Mouse (Mus musculus) CH12.LX (cell line): ENCODE results near the gene Fgf12. TPM values are rescaled to one million over a fixed set of nuclear protein-coding genes. Genes with fewer than 3 reads are reported as not detected.

ENCODE experiments used
- DNase-seq: peaks from one replicate; pipeline ENCODE4 v3.0.0-alpha.2; 2013; ENCODE audit errors: extremely low read depth
- H3K27ac ChIP-seq: 2 replicates; pipeline ENCODE4 v1.5.1; 2012; ENCODE audit warnings: low read depth, mild to moderate bottlenecking, control low read depth, moderate library complexity; ENCODE audit not compliant: insufficient read depth
- H3K27me3 ChIP-seq: replicated peaks from 2 replicates; pipeline ENCODE3; 2012; ENCODE audit warnings: inconsistent platforms
- H3K36me3 ChIP-seq, 2 experiments: replicated peaks in 1 of 2; 2 replicates each; pipeline versions ENCODE3 to v1.6.1; 2012; ENCODE audit warnings: inconsistent platforms in 1 of 2, low read length in 1 of 2, mild to moderate bottlenecking in 1 of 2, mixed read lengths in 1 of 2, moderate library complexity in 1 of 2; ENCODE audit not compliant: control insufficient read depth in 1 of 2, insufficient read depth in 1 of 2
- H3K4me1 ChIP-seq, 2 experiments: 2 replicates each; pipeline ENCODE4 v1.6.1; 2012; ENCODE audit warnings: inconsistent platforms in 1 of 2, moderate library complexity in 1 of 2; ENCODE audit not compliant: insufficient read depth in 2 of 2, control insufficient read depth in 1 of 2
- H3K4me2 ChIP-seq: 2 replicates; pipeline ENCODE4 v1.6.1; 2012; ENCODE audit warnings: low read depth, mild to moderate bottlenecking, control low read depth; ENCODE audit not compliant: poor library complexity, insufficient read depth, severe bottlenecking
- H3K4me3 ChIP-seq, 3 experiments: fragments of 150-350 bp in 1 of 3; sonication (generic) in 1 of 3; replicated peaks in 1 of 3; 2 replicates each; pipeline versions ENCODE3 to v1.5.1; 2011 to 2012; ENCODE audit warnings: low read depth in 2 of 3, low read length in 2 of 3, mild to moderate bottlenecking in 2 of 3, moderate library complexity in 2 of 3, control low read depth in 1 of 3, improper control_type of control experiment in 1 of 3, inconsistent platforms in 1 of 3, mixed read lengths in 1 of 3; ENCODE audit not compliant: poor library complexity in 1 of 3
- H3K79me2 ChIP-seq: replicated peaks from 2 replicates; pipeline ENCODE4 v1.6.1; 2012; ENCODE audit warnings: mild to moderate bottlenecking, moderate library complexity; ENCODE audit not compliant: control insufficient read depth, poor library complexity, insufficient read depth, severe bottlenecking; ENCODE audit errors: extremely low read depth
- H3K9ac ChIP-seq: 2 replicates; pipeline ENCODE4 v1.6.1; 2012; ENCODE audit warnings: low read depth, mild to moderate bottlenecking, control low read depth, moderate library complexity; ENCODE audit not compliant: insufficient read depth
- H3K9me3 ChIP-seq: replicated peaks from 2 replicates; pipeline ENCODE3; 2012; ENCODE audit warnings: low read length, inconsistent platforms, mixed read lengths
- CTCF ChIP-seq, 2 experiments: IDR thresholded peaks in 1 of 2; conservative IDR thresholded peaks in 1 of 2; 2 replicates each; pipeline ENCODE4 v1.5.1; 2011 to 2012; ENCODE audit warnings: low read depth in 2 of 2, low read length in 2 of 2, improper control_type of control experiment in 1 of 2, inconsistent platforms in 1 of 2, mild to moderate bottlenecking in 1 of 2, moderate library complexity in 1 of 2
- E2F4 ChIP-seq: IDR thresholded peaks from 2 replicates; pipeline ENCODE4 v1.6.1; 2011; ENCODE audit warnings: low read depth, low read length, improper control_type of control experiment; ENCODE audit not compliant: insufficient replicate concordance
- ELF1 ChIP-seq: IDR thresholded peaks from 2 replicates; pipeline ENCODE4 v1.6.1; 2014; ENCODE audit warnings: low read depth, mild to moderate bottlenecking, inconsistent platforms, low read length, improper control_type of control experiment
- EP300 ChIP-seq: IDR thresholded peaks from 2 replicates; pipeline ENCODE4 v1.6.1; 2011; ENCODE audit warnings: low read length, improper control_type of control experiment
- GABPA ChIP-seq: IDR thresholded peaks from 2 replicates; pipeline ENCODE4 v1.6.1; 2012; ENCODE audit warnings: low read depth, low read length, improper control_type of control experiment, inconsistent platforms; ENCODE audit not compliant: insufficient replicate concordance
- HCFC1 ChIP-seq: IDR thresholded peaks from 2 replicates; pipeline ENCODE4 v1.6.1; 2012; ENCODE audit warnings: low read depth, mild to moderate bottlenecking, inconsistent platforms, low read length, improper control_type of control experiment
- IRF4 ChIP-seq: IDR thresholded peaks from 2 replicates; pipeline ENCODE4 v1.6.1; 2014; ENCODE audit warnings: low read depth, mild to moderate bottlenecking, inconsistent platforms, low read length, improper control_type of control experiment
- JUN ChIP-seq: IDR thresholded peaks from 2 replicates; pipeline ENCODE4 v1.6.1; 2011; ENCODE audit warnings: low read depth, mild to moderate bottlenecking, low read length, improper control_type of control experiment, moderate library complexity; ENCODE audit not compliant: insufficient read depth
- MAX ChIP-seq: IDR thresholded peaks from 2 replicates; pipeline ENCODE4 v1.6.1; 2011; ENCODE audit warnings: low read length, improper control_type of control experiment
- MXI1 ChIP-seq: IDR thresholded peaks from 2 replicates; pipeline ENCODE4 v1.6.1; 2011; ENCODE audit warnings: mild to moderate bottlenecking, low read depth, low read length, improper control_type of control experiment
- NRF1 ChIP-seq: IDR thresholded peaks from 2 replicates; pipeline ENCODE4 v1.6.1; 2014; ENCODE audit warnings: low read depth, mild to moderate bottlenecking, inconsistent platforms, low read length, improper control_type of control experiment, moderate library complexity
- RAD21 ChIP-seq: IDR thresholded peaks from 2 replicates; pipeline ENCODE4 v1.6.1; 2011; ENCODE audit warnings: low read depth, mild to moderate bottlenecking, low read length, improper control_type of control experiment, moderate library complexity
- RCOR1 ChIP-seq: conservative IDR thresholded peaks from 2 replicates; pipeline ENCODE4 v1.6.1; 2012; ENCODE audit warnings: low read depth, mild to moderate bottlenecking, inconsistent platforms, low read length, improper control_type of control experiment
- SIN3A ChIP-seq: IDR thresholded peaks from 2 replicates; pipeline ENCODE4 v1.6.1; 2012; ENCODE audit warnings: low read length, improper control_type of control experiment, inconsistent platforms
- TBP ChIP-seq: conservative IDR thresholded peaks from 2 replicates; pipeline ENCODE4 v1.6.1; 2011; ENCODE audit warnings: low read depth, low read length, improper control_type of control experiment
- TCF12 ChIP-seq: IDR thresholded peaks from 2 replicates; pipeline ENCODE4 v1.6.1; 2014; ENCODE audit warnings: low read depth, mild to moderate bottlenecking, inconsistent platforms, low read length, improper control_type of control experiment
- UBTF ChIP-seq: IDR thresholded peaks from 2 replicates; pipeline ENCODE4 v1.6.1; 2012; ENCODE audit warnings: low read depth, mild to moderate bottlenecking, inconsistent platforms, low read length, improper control_type of control experiment, moderate library complexity
- USF2 ChIP-seq: conservative IDR thresholded peaks from 2 replicates; pipeline ENCODE4 v1.6.1; 2011; ENCODE audit warnings: low read depth, low read length, improper control_type of control experiment
- ZC3H11A ChIP-seq: IDR thresholded peaks from 2 replicates; pipeline ENCODE4 v1.6.1; 2012; ENCODE audit warnings: low read depth, mild to moderate bottlenecking, inconsistent platforms, low read length, improper control_type of control experiment
- ZMIZ1 ChIP-seq: IDR thresholded peaks from 2 replicates; pipeline ENCODE4 v1.6.1; 2012; ENCODE audit warnings: low read depth, mild to moderate bottlenecking, inconsistent platforms, low read length, improper control_type of control experiment
- ZNF384 ChIP-seq: IDR thresholded peaks from 2 replicates; pipeline ENCODE4 v1.6.1; 2012; ENCODE audit warnings: low read depth, low read length, improper control_type of control experiment, inconsistent platforms
- dilution Hi-C: fragments of 300-500 bp; cut with MboI; formaldehyde crosslinking; loops from 2 replicates; pipeline ENCODE4 v1.14.3; 2020; ENCODE audit warnings: low sequenced_read_pairs; ENCODE audit not compliant: extremely low pct_unique_long_range_greater_than_20kb, extremely low pct_ligation_motif_present
- in situ Hi-C: fragments of 300-500 bp; cut with MboI; formaldehyde crosslinking; loops from 3 replicates; pipeline ENCODE4 v1.14.3; 2019; ENCODE audit warnings: low sequenced_read_pairs, low pct_ligation_motif_present, low pct_unique_long_range_greater_than_20kb, mixed read lengths
- polyA plus RNA-seq: library from polyadenylated mRNA; unstranded; fragments of >175 nt; gene quantifications from 2 replicates; pipeline ENCODE4 v1.2.1, GENCODE M21; 2012; ENCODE audit warnings: low read depth; ENCODE audit not compliant: insufficient read length
- total RNA-seq, 2 experiments: library from RNA; depleted of rRNA; stranded (reverse); fragments of 300-350 nt in 1 of 2; fragments of >200 nt in 1 of 2; gene quantifications; 2 replicates each; pipeline ENCODE4 v1.2.3; 2012 to 2014

Gene Fgf12
- total and polyA plus RNA-seq, 3 experiments, result not detected

- Histone ChIP-seq H3K27ac (no peak overlapping the region), H3K27me3 (no peaks in the 10 kb centered on the region), H3K4me3 (no peak overlapping the region), H3K36me3 (no peaks in the 10 kb centered on the region), H3K4me1 (no peaks in the 10 kb centered on the region), H3K79me2 (no peaks in the 10 kb centered on the region), H3K9me3 (peaks cover 40% of the 10 kb centered on the region), H3K9ac (no peak overlapping the region), H3K4me2 (no peak overlapping the region)
- DNase-seq, result no peak
- in situ Hi-C loops (no loop called here), dilution Hi-C loops (no loop called here)
- TF ChIP-seq HCFC1, result no peak
- TF ChIP-seq ZNF384, result no peak
- TF ChIP-seq EP300, result no peak
- TF ChIP-seq TBP, result no peak
- TF ChIP-seq IRF4, result no peak
- no peak for TF ChIP-seq ZC3H11A
- TF ChIP-seq RAD21, result no peak
- no peak for TF ChIP-seq UBTF
- TF ChIP-seq MXI1, result no peak
- TF ChIP-seq USF2, result no peak
- TF ChIP-seq CTCF (conservative IDR thresholded peaks at IDR 0.05 in 1 of 2, IDR thresholded peaks at IDR 0.05 in 1 of 2; ENCODE audit: low read depth in 2 of 2, low read length in 2 of 2), result no peak
- TF ChIP-seq TCF12, result no peak
- TF ChIP-seq SIN3A, result no peak
- no peak for TF ChIP-seq E2F4
- no peak for TF ChIP-seq JUN
Measured at GRCm38 (mm10) chr16:28726792-28727191, 26.1 kb downstream of the Fgf12 start.

- dilution Hi-C loops, result no loop called here
- TF ChIP-seq E2F4 (no peak), EP300 (no peak), ZC3H11A (no peak), RCOR1 (no peak), GABPA (no peak), MAX (no peak), ELF1 (no peak), ZMIZ1 (no peak), NRF1 (no peak), USF2 (no peak), RAD21 (no peak)
- TF ChIP-seq, all 38 proteins: peak for 0
- in situ Hi-C loops, result no loop called here
- H3K79me2 ChIP-seq, result no peaks in the 10 kb centered on the region
- H3K9ac ChIP-seq, result no peak overlapping the region
- peaks cover 70% of the 10 kb centered on the region for H3K9me3 ChIP-seq
- no peak overlapping the region for H3K27ac ChIP-seq
- no peaks in the 10 kb centered on the region for H3K36me3 ChIP-seq
- no peak overlapping the region for H3K4me2 ChIP-seq
- DNase-seq, result no peak
- no peak overlapping the region for H3K4me3 ChIP-seq
- no peaks in the 10 kb centered on the region for H3K27me3 ChIP-seq
- H3K4me1 ChIP-seq, result no peaks in the 10 kb centered on the region
Measured at GRCm38 (mm10) chr16:28706623-28707022, 46.2 kb downstream of the Fgf12 start.
